Mouse (Mus musculus) intestine, embryonic 16.5 days (tissue): ENCODE data around the gene Rnf4. TPM values are rescaled to one million over a fixed set of nuclear protein-coding genes. Genes with fewer than 3 reads are reported as not detected.

Source experiments
- ATAC-seq: fragments of 200-750 bp; cut with Nextera tagmentation; 2 replicates; pipeline ENCODE4 v1.8.0; 2017; ENCODE audit warnings: moderate TSS enrichment, moderate library complexity
- H3K27ac ChIP-seq: fragments of 300-500 bp; sonication (generic); 2 replicates; pipeline ENCODE4 v1.5.1; 2014; ENCODE audit warnings: mild to moderate bottlenecking, low read length
- H3K27me3 ChIP-seq: fragments of 300-500 bp; sonication (generic); replicated peaks from 2 replicates; pipeline ENCODE4 v1.6.1; 2014; ENCODE audit warnings: low read length, control low read depth, mixed read lengths; ENCODE audit not compliant: control insufficient read depth, insufficient read depth
- H3K36me3 ChIP-seq: fragments of 300-500 bp; sonication (generic); 2 replicates; pipeline ENCODE4 v1.6.1; 2014; ENCODE audit warnings: low read length, control low read depth; ENCODE audit not compliant: control insufficient read depth, insufficient read depth
- H3K4me1 ChIP-seq: fragments of 300-500 bp; sonication (generic); 2 replicates; pipeline ENCODE4 v1.6.1; 2014; ENCODE audit warnings: low read length, control low read depth, mixed read lengths; ENCODE audit not compliant: control insufficient read depth, insufficient read depth
- H3K4me2 ChIP-seq: fragments of 300-500 bp; sonication (generic); 2 replicates; pipeline ENCODE4 v1.6.1; 2014; ENCODE audit warnings: low read depth, low read length, control low read depth
- H3K4me3 ChIP-seq: fragments of 300-500 bp; sonication (generic); 2 replicates; pipeline ENCODE4 v1.5.1; 2014; ENCODE audit warnings: mild to moderate bottlenecking, low read length
- H3K9ac ChIP-seq: fragments of 300-500 bp; sonication (generic); 2 replicates; pipeline ENCODE4 v1.6.1; 2014; ENCODE audit warnings: low read depth, low read length
- H3K9me3 ChIP-seq: fragments of 300-500 bp; sonication (generic); 2 replicates; pipeline ENCODE4 v1.6.1; 2016; ENCODE audit warnings: low read length, control low read depth; ENCODE audit not compliant: control insufficient read depth
- WGBS: fragments of 180-500 bp; shearing (Covaris S2); extraction: QIAGEN DNeasy Blood & Tissue Kit; methylation state at CpG from one replicate; pipeline ENCODE4 v1.1.7; 2014; 5-methylcytosine and 5-hydroxymethylcytosine counted together
- polyA plus RNA-seq: library from polyadenylated mRNA; unstranded; fragments of >200 nt; fragmentation: Nextera tagmentation; extraction: Ambion mirVana; gene quantifications from 2 replicates; pipeline ENCODE4 v1.2.1, GENCODE M21; 2015

Rnf4 gene
- polyA plus RNA-seq, 1 experiment from 2014 or later = 143 TPM

- ATAC-seq = no peak
- WGBS = 91% methylated on average over 2 of the region's 2 CpGs
Observed at GRCm38 (mm10) chr5:34330136-34330535, 6.0 kb upstream of the Rnf4 start.

DNA sequence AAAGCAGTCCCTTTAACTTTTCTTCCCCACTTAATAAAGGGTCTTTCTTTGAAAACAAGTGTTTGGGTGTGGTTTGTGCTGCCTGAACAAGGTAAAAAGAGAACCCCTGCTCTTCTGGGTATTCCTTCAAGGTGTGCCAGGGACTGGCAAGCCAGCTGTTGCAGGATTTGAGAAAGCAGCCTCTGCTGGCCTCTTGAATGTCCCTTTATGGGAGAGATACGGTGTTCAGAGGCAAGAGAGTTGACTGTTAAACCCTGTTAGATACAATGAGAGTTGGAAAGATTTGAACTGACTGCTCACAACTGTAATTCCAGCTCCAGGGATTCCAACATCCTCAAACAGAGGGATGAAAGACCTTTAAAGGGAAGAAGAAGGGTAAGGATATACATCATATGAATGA is 2.0 kb upstream of the Rnf4 start:
- Histone ChIP-seq H3K9ac (no peak overlapping the region), H3K36me3 (no peaks in the 10 kb centered on the region), H3K9me3 (0 out of 2 replicates have a peak, but pooled peaks cover 5% of the 10 kb centered on the region), H3K4me3 (no peak overlapping the region), H3K27ac (no peak overlapping the region), H3K4me2 (no peak overlapping the region), H3K4me1 (peaks cover 6% of the 10 kb centered on the region), H3K27me3 (no peaks in the 10 kb centered on the region)
- 88% methylated on average over 1 of the region's 1 CpGs for WGBS
- ATAC-seq = no peak

More at GRCm38 (mm10) chr5:34330136-34330535, 6.0 kb upstream of the Rnf4 start:
- Histone ChIP-seq H3K27me3 (no peaks in the 10 kb centered on the region; the same call in 1 of the 2 replicates), H3K27ac (no peak overlapping the region), H3K36me3 (no peaks in the 10 kb centered on the region), H3K9me3 (0 out of 2 replicates have a peak, but pooled peaks cover 5% of the 10 kb centered on the region), H3K9ac (no peak overlapping the region), H3K4me3 (no peak overlapping the region), H3K4me1 (peaks cover 11% of the 10 kb centered on the region), H3K4me2 (no peak overlapping the region)

- H3K4me3 ChIP-seq = peak overlapping the region; percentile 98
- no peaks in the 10 kb centered on the region for H3K9me3 ChIP-seq
- no peaks in the 10 kb centered on the region for H3K36me3 ChIP-seq
- H3K9ac ChIP-seq = peak overlapping the region; percentile 99
- H3K27me3 ChIP-seq = no peaks in the 10 kb centered on the region
- 1% methylated on average over 21 of the region's 21 CpGs for WGBS
- H3K4me1 ChIP-seq = peaks cover 9% of the 10 kb centered on the region
- H3K27ac ChIP-seq = peak overlapping the region; percentile 90
- peak overlapping the region; percentile 65 for H3K4me2 ChIP-seq
- peak; percentile 68 for ATAC-seq
Observed at GRCm38 (mm10) chr5:34335539-34336096, 471 bp upstream of the Rnf4 start.

GRCm38 (mm10) chr5:34336775-34337450 is 824 bp downstream of the Rnf4 start:
- Histone ChIP-seq H3K9me3 (no peaks in the 10 kb centered on the region), H3K4me2 (peak overlapping the region; percentile 79), H3K36me3 (no peaks in the 10 kb centered on the region), H3K27me3 (no peaks in the 10 kb centered on the region), H3K27ac (peak overlapping the region; percentile 97), H3K4me1 (peaks cover 9% of the 10 kb centered on the region), H3K4me3 (peak overlapping the region; percentile 98), H3K9ac (peak overlapping the region; percentile 99)
- under 1% methylated on average over 42 of the region's 42 CpGs for WGBS
- peak; percentile 58 for ATAC-seq

GRCm38 (mm10) chr5:34340246-34340645 is 4.2 kb downstream of the Rnf4 start:
- Histone ChIP-seq H3K4me2 (no peak overlapping the region), H3K4me3 (no peak overlapping the region), H3K9me3 (no peaks in the 10 kb centered on the region), H3K9ac (no peak overlapping the region), H3K27me3 (no peaks in the 10 kb centered on the region), H3K36me3 (no peaks in the 10 kb centered on the region), H3K27ac (no peak overlapping the region), H3K4me1 (peaks cover 9% of the 10 kb centered on the region)
- WGBS = 92% methylated on average over 6 of the region's 6 CpGs
- ATAC-seq = no peak

DNA sequence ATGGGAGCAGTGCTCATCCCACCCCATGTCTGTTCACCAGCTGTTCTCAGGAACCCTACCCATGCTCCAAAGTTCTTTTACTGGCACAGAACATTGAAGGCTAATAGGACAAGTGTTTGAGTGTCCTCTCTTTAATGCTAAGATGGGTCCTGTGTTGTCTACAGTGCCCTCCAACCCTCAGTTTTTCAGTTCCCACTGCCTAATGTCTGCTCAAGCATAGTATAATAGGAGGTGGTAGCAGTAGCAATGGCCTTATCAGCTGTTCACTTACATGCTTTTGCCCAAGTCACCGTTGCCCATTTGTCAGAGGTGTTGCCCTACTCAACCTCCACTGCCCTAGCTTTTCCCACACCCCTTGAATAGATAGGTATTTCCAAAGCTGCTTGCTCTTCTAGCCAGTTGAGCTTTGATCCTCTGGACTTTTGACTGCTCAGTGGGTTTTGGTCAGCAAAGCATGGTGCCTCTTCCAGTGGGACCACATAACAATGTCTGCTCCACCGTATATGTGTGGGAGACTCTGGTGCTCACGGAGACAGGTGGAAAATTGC is 16.1 kb downstream of the Rnf4 start:
- peaks cover 19% of the 10 kb centered on the region for H3K36me3 ChIP-seq

GRCm38 (mm10) chr5:34360261-34360660 is 24.2 kb downstream of the Rnf4 start:
- no peaks in the 10 kb centered on the region for H3K4me1 ChIP-seq
- no peak overlapping the region for H3K9ac ChIP-seq
- no peak for ATAC-seq
- H3K36me3 ChIP-seq = peaks cover 5% of the 10 kb centered on the region; the same call in 1 of the 2 replicates
- H3K4me2 ChIP-seq = no peak overlapping the region
- no peaks in the 10 kb centered on the region for H3K9me3 ChIP-seq
- no peak overlapping the region for H3K4me3 ChIP-seq
- 88% methylated on average over 3 of the region's 3 CpGs for WGBS
- H3K27me3 ChIP-seq = no peaks in the 10 kb centered on the region
- H3K27ac ChIP-seq = no peak overlapping the region

More for the DNA sequence above, 16.1 kb downstream of the Rnf4 start:
- Histone ChIP-seq H3K4me3 (no peak overlapping the region), H3K27me3 (no peaks in the 10 kb centered on the region), H3K4me1 (no peaks in the 10 kb centered on the region), H3K27ac (no peak overlapping the region), H3K9ac (no peak overlapping the region), H3K4me2 (no peak overlapping the region), H3K9me3 (no peaks in the 10 kb centered on the region)
- no peak for ATAC-seq
- 96% methylated on average over 3 of the region's 3 CpGs for WGBS

DNA sequence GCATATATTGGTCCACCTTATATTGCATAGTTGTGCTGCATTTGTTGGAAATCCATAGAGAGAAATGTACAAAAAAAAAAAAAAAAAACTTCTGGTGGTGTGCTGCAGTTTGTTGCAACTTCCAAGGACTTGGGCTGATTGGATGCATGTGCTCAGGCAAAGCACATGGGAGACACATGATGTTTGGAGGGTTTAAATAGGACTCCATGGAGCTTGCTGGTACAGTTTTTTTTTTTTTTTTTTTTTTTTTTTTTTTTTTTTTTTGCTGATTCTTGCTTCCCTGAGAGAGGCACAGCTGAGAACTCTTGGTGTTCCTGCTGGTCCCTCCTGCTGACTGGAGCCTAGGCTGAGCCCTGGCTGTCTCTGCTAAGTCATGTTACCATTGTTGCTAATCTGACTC is 27.0 kb downstream of the Rnf4 start:
- Histone ChIP-seq H3K9me3 (no peaks in the 10 kb centered on the region), H3K27ac (no peak overlapping the region)
- ATAC-seq = no peak

GRCm38 (mm10) chr5:34368551-34369290 is 32.6 kb downstream of the Rnf4 start:
- peak overlapping the region; percentile 64 for H3K27ac ChIP-seq
- H3K36me3 ChIP-seq = peaks cover 2% of the 10 kb centered on the region; the same call in 1 of the 2 replicates
- no peaks in the 10 kb centered on the region for H3K9me3 ChIP-seq
- ATAC-seq = no peak
- H3K4me1 ChIP-seq = 0 out of 2 replicates have a peak, but pooled peaks cover 14% of the 10 kb centered on the region
- peak overlapping the region; percentile 92 for H3K4me3 ChIP-seq
- H3K4me2 ChIP-seq = peak overlapping the region; percentile 57
- 72% methylated on average over 7 of the region's 7 CpGs for WGBS
- H3K9ac ChIP-seq = peak overlapping the region; percentile 81
- no peaks in the 10 kb centered on the region for H3K27me3 ChIP-seq

More for the DNA sequence above, 27.0 kb downstream of the Rnf4 start:
- no peak overlapping the region for H3K4me3 ChIP-seq
- no peaks in the 10 kb centered on the region for H3K27me3 ChIP-seq
- H3K4me1 ChIP-seq = no peaks in the 10 kb centered on the region
- peaks cover 5% of the 10 kb centered on the region; the same call in 1 of the 2 replicates for H3K36me3 ChIP-seq
- no peak overlapping the region for H3K4me2 ChIP-seq
- H3K9ac ChIP-seq = no peak overlapping the region
